Mouse (Mus musculus): ENCODE results near the gene Calml4.

- TF ChIP-seq CTCF (IDR thresholded peaks at IDR 0.05; ENCODE audit: control insufficient read depth, insufficient read depth, low read length) (no peak), POLR2A (IDR thresholded peaks at IDR 0.05; ENCODE audit: borderline replicate concordance, control insufficient read depth, low read depth, low read length) (no peak)
These were observed 41.4 kb upstream of the Calml4 start for GRCm38 (mm10) chr9:62816323-62817098.

All from bone marrow, adult 2 months (tissue).